Mouse (Mus musculus): ENCODE data around the gene Gm6899.

DNA sequence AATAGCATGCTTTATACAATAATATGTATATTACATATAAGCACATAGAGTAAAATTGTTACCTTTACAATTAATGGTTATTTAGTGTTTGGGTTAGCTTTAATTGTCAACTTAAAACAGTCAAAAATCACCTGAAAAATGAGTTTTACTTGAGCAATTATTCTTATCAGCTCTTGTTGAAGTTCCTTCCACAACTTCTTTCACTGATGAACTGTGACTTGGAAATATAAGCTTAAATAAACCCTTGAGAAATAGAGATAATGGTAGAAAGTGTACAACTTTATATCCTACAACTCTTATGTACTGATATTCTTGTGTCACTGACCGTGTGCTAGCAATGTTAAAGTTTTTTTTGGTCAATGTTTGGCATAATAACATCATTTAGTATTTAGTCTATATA is 43.2 kb downstream of the Gm6899 start:
- TF ChIP-seq CTCF (IDR thresholded peaks at IDR 0.05; ENCODE audit: extremely low read depth, insufficient read depth, insufficient read length, insufficient replicate concordance) (no peak), POLR2A (IDR thresholded peaks at IDR 0.05; ENCODE audit: low read depth, low read length) (no peak)
